Mouse (Mus musculus) kidney, adult 2 months (tissue): ENCODE results near the gene Olfr317. TPM values are rescaled to one million over a fixed set of nuclear protein-coding genes. Genes with fewer than 3 reads are reported as not detected.
"Not testable (repeated sequence)": the region's sequence is repeated elsewhere in the genome, so short reads cannot be mapped to it uniquely, and the experiment has no call there.

ENCODE experiments used
- DNase-seq: peaks from one replicate; pipeline ENCODE4 v3.0.0; 2021
- H3K27ac ChIP-seq: fragments of 200-500 bp; 2 replicates; pipeline ENCODE4 v1.5.1; 2012; ENCODE audit warnings: low read depth, low read length, control low read depth, inconsistent platforms; ENCODE audit not compliant: insufficient read depth
- H3K27me3 ChIP-seq: fragments of 200-500 bp; replicated peaks from 2 replicates; pipeline ENCODE4 v1.6.1; 2012; ENCODE audit warnings: mild to moderate bottlenecking, moderate library complexity, low read length, inconsistent platforms; ENCODE audit not compliant: control insufficient read depth, insufficient read depth
- H3K36me3 ChIP-seq: fragments of 200-500 bp; 2 replicates; pipeline ENCODE4 v1.6.1; 2012; ENCODE audit warnings: mild to moderate bottlenecking, moderate library complexity, low read length, inconsistent platforms; ENCODE audit not compliant: control insufficient read depth, insufficient read depth
- H3K4me1 ChIP-seq: fragments of 200-500 bp; 2 replicates; pipeline ENCODE4 v1.6.1; 2011; ENCODE audit warnings: low read length; ENCODE audit not compliant: control insufficient read depth, insufficient read depth
- H3K4me3 ChIP-seq: fragments of 200-500 bp; 2 replicates; pipeline ENCODE4 v1.5.1; 2011; ENCODE audit warnings: mild to moderate bottlenecking, low read depth, low read length, control low read depth; ENCODE audit not compliant: insufficient read depth
- CTCF ChIP-seq: fragments of 200-500 bp; conservative IDR thresholded peaks from 2 replicates; pipeline ENCODE4 v1.5.1; 2011; ENCODE audit warnings: low read depth, mild to moderate bottlenecking, control low read depth, low read length, moderate library complexity, mixed read lengths; ENCODE audit not compliant: insufficient read depth, insufficient read length
- POLR2A ChIP-seq: fragments of 200-500 bp; IDR thresholded peaks from one replicate; pipeline ENCODE4 v1.6.1; 2011; ENCODE audit warnings: low read depth, low read length, control low read depth
- WGBS: fragments of 180-500 bp; shearing (Covaris S2); methylation state at CpG from one replicate; pipeline ENCODE4 v1.1.7; 2018; 5-methylcytosine and 5-hydroxymethylcytosine counted together
- polyA plus RNA-seq: library from polyadenylated mRNA; depleted of rRNA; stranded (reverse); fragments of >200 nt; gene quantifications from 2 replicates; pipeline ENCODE4 v1.2.3, GENCODE M21; 2012; rRNA removed

Olfr317 gene
- polyA plus RNA-seq, 1 experiment = not detected

DNA sequence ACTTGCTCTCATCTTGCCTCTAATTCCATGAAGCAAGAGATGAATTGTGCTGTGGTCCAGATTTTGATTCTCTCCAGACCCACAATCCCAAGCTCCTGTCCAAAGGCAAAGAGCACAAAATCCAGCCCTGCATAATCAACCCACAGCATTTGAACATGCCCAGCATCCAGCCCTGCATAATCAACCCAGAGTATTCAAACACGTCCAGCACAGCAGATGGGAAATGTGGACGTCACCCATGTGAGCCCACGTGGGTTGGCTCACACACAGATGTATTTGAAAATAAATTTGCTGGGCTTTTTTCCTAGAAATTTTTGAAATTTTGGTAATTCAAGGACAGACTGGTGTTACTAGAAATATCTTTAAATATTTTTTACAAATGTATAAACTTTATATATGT lies 5.6 kb downstream of the Olfr317 start:
- H3K36me3 ChIP-seq = no peaks in the 10 kb centered on the region
- no peak for DNase-seq
- no peak overlapping the region for H3K4me3 ChIP-seq
- 65% methylated on average over 3 of the region's 3 CpGs for WGBS
- TF ChIP-seq POLR2A = no peak
- no peak for TF ChIP-seq CTCF
- H3K27me3 ChIP-seq = no peaks in the 10 kb centered on the region
- no peaks in the 10 kb centered on the region for H3K4me1 ChIP-seq
- H3K27ac ChIP-seq = no peak overlapping the region

DNA sequence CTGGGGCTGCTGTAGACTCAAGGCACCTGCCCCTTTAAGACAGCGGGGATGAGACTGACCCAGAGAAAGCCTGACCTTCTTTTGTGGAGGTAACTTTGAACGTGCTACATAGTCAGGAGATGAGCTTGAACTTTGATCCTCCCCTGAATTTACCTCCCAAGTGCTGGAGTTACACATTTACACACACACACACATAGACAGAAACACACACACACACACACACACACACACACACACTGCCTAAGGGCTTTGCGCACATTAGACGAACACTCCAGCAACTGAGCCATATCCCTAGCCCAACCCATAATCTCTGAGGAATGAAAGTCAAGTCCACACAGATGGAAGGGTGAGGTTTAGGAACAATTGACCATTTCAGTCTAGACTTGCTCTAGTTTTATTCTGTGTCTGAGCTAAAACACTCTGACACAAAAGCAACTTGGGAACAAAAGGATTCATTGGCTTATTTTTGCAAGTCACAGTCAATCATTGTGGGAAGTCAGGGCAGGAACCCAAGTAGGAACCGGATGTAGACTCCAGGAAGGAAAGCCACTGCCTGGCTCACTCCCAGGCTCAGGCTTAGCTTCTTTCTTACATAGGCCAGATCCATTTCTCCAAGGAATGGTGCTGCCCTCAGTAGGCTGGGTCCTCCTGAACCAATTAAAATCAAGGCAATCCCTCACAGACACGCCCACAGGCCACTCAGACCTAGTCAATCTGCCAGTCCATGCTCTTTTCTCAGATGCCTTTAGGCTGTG lies 10.9 kb downstream of the Olfr317 start:
- H3K4me1 ChIP-seq, H3K4me3 ChIP-seq, H3K36me3 ChIP-seq, H3K27me3 ChIP-seq: not testable (repeated sequence)
- DNase-seq = peak; percentile 81
- H3K27ac ChIP-seq = peak overlapping the region; percentile 42; the same call in 1 of the 2 replicates
- 52% methylated on average over 6 of the region's 6 CpGs for WGBS

DNA sequence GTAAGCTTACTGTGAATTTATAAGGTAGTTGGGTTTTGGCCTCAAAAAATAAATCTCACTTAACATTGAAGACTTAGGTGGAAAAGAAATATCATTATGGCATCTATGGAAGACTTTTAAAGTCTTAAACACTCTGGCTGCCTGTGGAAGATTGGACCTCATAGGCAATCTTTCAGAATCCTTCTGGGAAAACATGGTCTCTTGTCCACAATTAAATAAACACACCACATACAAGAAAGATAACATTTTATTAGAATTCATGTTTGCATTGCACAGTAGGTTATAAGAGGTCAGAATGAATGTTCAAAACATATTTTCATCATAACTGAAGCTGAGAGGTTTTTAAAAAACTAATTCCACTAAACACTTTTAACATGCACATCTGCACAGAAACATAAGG lies 15.1 kb downstream of the Olfr317 start, which contains the start of gene Olfr318:
TSS of gene Olfr318 (minus strand) at position 101 of the 400 bp plus-strand sequence.
- TF ChIP-seq CTCF = no peak
- no peak for TF ChIP-seq POLR2A
- no peaks in the 10 kb centered on the region for H3K27me3 ChIP-seq
- no peak for DNase-seq
- H3K27ac ChIP-seq = no peak within 1 kb of the TSS
- no peaks in the 10 kb centered on the region for H3K36me3 ChIP-seq
- H3K4me3 ChIP-seq = no peak within 1 kb of the TSS
- H3K4me1 ChIP-seq = peaks cover 5% of the 10 kb centered on the region; the same call in 1 of the 2 replicates

DNA sequence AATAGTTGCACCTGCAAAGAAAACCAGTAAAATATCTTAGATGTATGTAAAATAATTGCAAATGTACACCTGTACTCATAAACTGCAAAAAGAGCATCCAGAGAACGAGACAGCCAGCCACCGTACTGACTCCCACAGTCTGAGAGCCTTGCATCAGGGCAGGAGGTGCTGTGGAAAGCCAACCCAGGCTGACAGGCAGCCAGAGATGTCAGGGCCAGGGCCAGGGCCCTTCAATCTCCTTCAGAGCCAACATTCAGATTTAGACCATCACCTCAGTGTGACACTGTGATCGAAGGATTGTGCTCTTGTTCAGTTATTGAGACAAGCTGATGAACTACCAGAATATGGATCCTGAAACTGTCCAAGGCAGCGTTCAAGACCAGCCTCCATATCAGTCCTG lies 19.3 kb downstream of the Olfr317 start:
- no peaks in the 10 kb centered on the region for H3K4me1 ChIP-seq
- TF ChIP-seq POLR2A (no peak), CTCF (no peak)
- H3K36me3 ChIP-seq = no peaks in the 10 kb centered on the region
- no peak overlapping the region for H3K27ac ChIP-seq
- 93% methylated on average over 4 of the region's 4 CpGs for WGBS
- no peak for DNase-seq
- no peak overlapping the region for H3K4me3 ChIP-seq
- H3K27me3 ChIP-seq = no peaks in the 10 kb centered on the region

DNA sequence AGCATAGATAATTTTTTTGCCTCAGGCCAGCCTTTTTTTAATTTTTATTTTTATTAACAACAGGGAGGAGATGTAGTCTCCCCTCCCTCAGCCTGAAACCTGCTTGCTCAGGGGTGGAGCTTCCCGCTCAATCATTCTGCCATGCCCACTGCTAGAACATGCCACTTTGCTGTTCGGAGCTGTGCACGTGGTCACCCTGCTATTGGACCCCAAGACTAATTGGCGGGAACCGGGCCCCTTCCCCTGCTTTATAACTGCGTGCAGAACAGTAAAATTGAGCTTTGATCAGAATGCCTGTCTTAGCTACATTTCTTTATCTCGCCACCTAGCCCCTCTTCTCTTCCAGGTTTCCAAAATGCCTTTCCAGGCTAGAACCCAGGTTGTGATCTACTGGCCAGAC lies 21.3 kb downstream of the Olfr317 start:
- not testable (repeated sequence) for H3K27me3 ChIP-seq, DNase-seq, H3K36me3 ChIP-seq, H3K27ac ChIP-seq, H3K4me1 ChIP-seq, H3K4me3 ChIP-seq
- 85% methylated on average over 7 of the region's 7 CpGs for WGBS

DNA sequence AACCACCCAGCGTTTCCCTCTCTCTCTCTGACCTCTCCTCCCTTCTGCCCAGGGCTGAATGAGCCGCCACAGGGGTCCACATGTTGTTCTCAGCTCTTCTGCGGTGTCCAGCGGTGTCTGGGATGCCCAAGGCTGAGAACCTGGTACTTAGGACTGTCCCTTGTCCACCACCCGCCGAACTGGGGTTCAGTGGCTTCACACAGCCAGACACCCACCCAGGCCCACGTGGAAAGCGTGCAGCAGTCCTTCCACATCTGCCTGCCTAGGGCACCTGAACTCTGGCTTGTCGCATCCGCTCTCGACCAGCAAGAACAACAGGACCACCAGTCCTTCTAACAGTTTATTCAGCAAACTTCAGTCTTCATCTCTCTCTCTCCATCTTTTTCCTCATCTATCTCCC lies 29.9 kb downstream of the Olfr317 start:
- no peak overlapping the region for H3K4me3 ChIP-seq
- no peaks in the 10 kb centered on the region for H3K4me1 ChIP-seq
- no peak for DNase-seq
- H3K27ac ChIP-seq = no peak overlapping the region
- H3K27me3 ChIP-seq = no peaks in the 10 kb centered on the region
- no peaks in the 10 kb centered on the region for H3K36me3 ChIP-seq
- WGBS = 79% methylated on average over 11 of the region's 11 CpGs
- no peak for TF ChIP-seq CTCF
- no peak for TF ChIP-seq POLR2A

DNA sequence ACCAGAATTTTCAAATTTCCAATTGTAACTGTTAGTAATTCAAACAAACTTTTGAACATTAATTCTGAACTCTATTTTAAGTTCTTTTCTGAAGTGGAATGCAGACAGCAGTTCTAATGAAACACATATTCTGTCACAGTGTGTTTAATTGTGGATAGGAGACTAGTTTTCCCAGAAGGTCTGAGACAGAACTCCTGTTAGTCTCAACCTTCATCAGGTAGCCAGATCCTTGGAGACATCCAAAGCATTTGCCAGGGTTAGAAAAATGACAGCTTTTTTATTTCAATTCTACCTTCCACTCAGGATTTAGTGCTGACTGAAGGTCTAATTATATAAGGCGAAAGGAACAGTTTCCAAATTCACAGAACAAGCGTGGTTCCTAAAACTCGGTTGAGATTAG lies 40.1 kb downstream of the Olfr317 start, which contains the start of gene Olfr319:
TSS of gene Olfr319 (plus strand) at position 301 of the 400 bp plus-strand sequence.
- Histone ChIP-seq H3K36me3 (no peaks in the 10 kb centered on the region), H3K4me3 (no peak within 1 kb of the TSS), H3K27me3 (no peaks in the 10 kb centered on the region), H3K27ac (no peak within 1 kb of the TSS), H3K4me1 (no peaks in the 10 kb centered on the region)
- TF ChIP-seq POLR2A (no peak), CTCF (no peak)
- 82% methylated on average over 3 of the region's 3 CpGs for WGBS
- no peak for DNase-seq

Other genes starting within 250 kb of the Olfr317 start
- gene Olfr332, start 246.7 kb downstream of the Olfr317 start, polyA plus RNA-seq = not detected in 2 replicates
- gene Olfr331, start 236.6 kb downstream of the Olfr317 start, polyA plus RNA-seq = not detected in 2 replicates
- gene Olfr330, start 204.4 kb downstream of the Olfr317 start, polyA plus RNA-seq = not detected in 2 replicates
- not detected in 2 replicates for gene Olfr329-ps, start 192.8 kb downstream of the Olfr317 start, polyA plus RNA-seq
- gene Olfr328, start 183.6 kb downstream of the Olfr317 start, polyA plus RNA-seq = not detected in 2 replicates
- gene Olfr224, start 168.7 kb downstream of the Olfr317 start, polyA plus RNA-seq = not detected in 2 replicates
- not detected in 2 replicates for gene Olfr325, start 161.5 kb downstream of the Olfr317 start, polyA plus RNA-seq
- not detected in 2 replicates for gene Olfr324, start 144.1 kb downstream of the Olfr317 start, polyA plus RNA-seq
- gene 2210407C18Rik, start 123.1 kb downstream of the Olfr317 start, polyA plus RNA-seq = not detected in 2 replicates
- not detected in 2 replicates for gene Olfr323, start 108.7 kb downstream of the Olfr317 start, polyA plus RNA-seq
- gene Trim58, start 98.7 kb downstream of the Olfr317 start, polyA plus RNA-seq = not detected in 2 replicates
- not detected in 2 replicates for gene Olfr322, start 80.4 kb downstream of the Olfr317 start, polyA plus RNA-seq
- gene Olfr320, start 58.1 kb downstream of the Olfr317 start, polyA plus RNA-seq = not detected in 2 replicates
- not detected in 2 replicates for gene Olfr319, start 40.0 kb downstream of the Olfr317 start, polyA plus RNA-seq
- gene Olfr318, start 15.2 kb downstream of the Olfr317 start, polyA plus RNA-seq = not detected in 2 replicates
- gene Olfr316, start 13.5 kb upstream of the Olfr317 start, polyA plus RNA-seq = not detected in 2 replicates
- not detected in 2 replicates for gene Olfr315, start 34.0 kb upstream of the Olfr317 start, polyA plus RNA-seq
- not detected in 2 replicates for gene Olfr314, start 43.7 kb upstream of the Olfr317 start, polyA plus RNA-seq
- gene Fam183b, start 62.7 kb upstream of the Olfr317 start, polyA plus RNA-seq = not detected in 2 replicates
- not detected in 2 replicates for gene Olfr313, start 75.8 kb upstream of the Olfr317 start, polyA plus RNA-seq
- gene Olfr312, start 90.0 kb upstream of the Olfr317 start, polyA plus RNA-seq = not detected in 2 replicates
- gene Olfr311, start 100.0 kb upstream of the Olfr317 start, polyA plus RNA-seq = not detected in 2 replicates
- 2.3 and 2.6 TPM in 2 replicates for gene Gm12258, start 107.9 kb upstream of the Olfr317 start, polyA plus RNA-seq
- gene 2810021J22Rik, start 128.0 kb upstream of the Olfr317 start, polyA plus RNA-seq = 3.3 and 3.7 TPM in 2 replicates
- 1.2 and 1.5 TPM in 2 replicates for gene Zfp39, start 165.0 kb upstream of the Olfr317 start, polyA plus RNA-seq
- 0.27 and 0.31 TPM in 2 replicates for gene Btnl10, start 178.7 kb upstream of the Olfr317 start, polyA plus RNA-seq
- gene Rnf187, start 199.7 kb upstream of the Olfr317 start, polyA plus RNA-seq = 251 and 307 TPM in 2 replicates
- 3.0 and 5.3 TPM in 2 replicates for gene Hist3h2ba, start 209.7 kb upstream of the Olfr317 start, polyA plus RNA-seq
- gene Hist3h2a, start 215.5 kb upstream of the Olfr317 start, polyA plus RNA-seq = 29.0 and 29.5 TPM in 2 replicates
- gene Trim17, start 215.5 kb upstream of the Olfr317 start, polyA plus RNA-seq = 0.34 and 0.48 TPM in 2 replicates
- gene Trim11, start 238.9 kb upstream of the Olfr317 start, polyA plus RNA-seq = 19.4 and 20.7 TPM in 2 replicates